Mouse (Mus musculus): ENCODE measurements around the gene Ifng. TPM values are rescaled to one million over a fixed set of nuclear protein-coding genes. Genes with fewer than 3 reads are reported as not detected.

Ifng gene
- total RNA-seq, 4 experiments from 2014 or later: not detected

- peak in 1 of 2 experiments; percentile 6 for DNase-seq (ENCODE audit: low spot score in 2 of 2)
These were observed 38.4 kb downstream of the Ifng start for GRCm38 (mm10) chr10:118479244-118479643.

DNA sequence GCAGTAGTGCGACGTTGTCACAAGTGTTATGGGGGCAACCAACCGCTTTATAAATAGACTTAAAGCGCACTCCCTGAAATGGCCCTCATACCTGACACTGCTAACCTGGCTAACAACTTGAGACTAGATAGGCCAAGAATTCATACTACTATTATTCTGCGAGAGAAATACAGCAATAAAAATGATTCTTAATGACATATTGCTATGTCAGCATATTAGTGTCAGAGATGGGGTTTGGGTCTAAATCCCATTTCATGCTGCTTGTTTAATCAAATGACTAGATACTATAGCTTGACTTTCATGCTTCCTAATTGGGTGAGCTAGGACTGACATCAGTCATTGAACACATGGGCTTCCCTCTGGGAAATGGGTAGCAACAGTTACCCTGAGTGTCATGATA, 39.3 kb downstream of the Ifng start:
- DNase-seq (ENCODE audit: low spot score in 2 of 2): no peak

- no peak for DNase-seq (ENCODE audit: low spot score in 2 of 2)
These were observed 39.9 kb downstream of the Ifng start for GRCm38 (mm10) chr10:118480793-118481192.

GRCm38 (mm10) chr10:118494109-118494508, 53.3 kb downstream of the Ifng start:
- DNase-seq (ENCODE audit: low spot score in 2 of 2): no peak

DNA sequence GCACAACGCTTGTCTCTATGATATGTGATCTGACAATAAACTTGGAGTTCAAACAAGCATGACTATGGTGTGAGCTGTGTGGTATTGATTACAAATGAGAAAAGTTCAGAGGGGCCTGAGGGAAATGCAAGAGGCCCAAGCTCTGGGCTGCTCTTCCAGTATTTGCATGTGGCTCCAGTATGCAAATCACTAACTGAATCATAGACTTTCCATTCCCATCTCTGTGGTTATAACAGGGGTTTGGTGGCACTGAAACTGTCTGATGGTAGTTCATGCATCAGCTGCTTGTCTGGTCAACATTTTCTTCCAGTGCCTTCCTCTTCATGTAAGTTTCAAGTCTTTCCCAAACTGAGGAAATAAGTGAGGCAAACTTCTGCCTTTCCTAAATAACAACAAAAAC, 54.5 kb downstream of the Ifng start:
- no peak for DNase-seq (ENCODE audit: low spot score in 2 of 2)

Other genes starting within 250 kb of the Ifng start
- gene Il22, start 236.1 kb upstream of the Ifng start, total RNA-seq (2022): not detected
- under 1 TPM; 0.29 to 0.54 (median 0.46) TPM for gene Gm32717, start 200.3 kb upstream of the Ifng start, total RNA-seq (2022)
- gene Gm32802, start 182.4 kb upstream of the Ifng start, total RNA-seq (2022): under 1 TPM; 0.29 to 0.54 (median 0.46) TPM
- gene Iltifb, start 146.0 kb upstream of the Ifng start, total RNA-seq (2022): not detected
- gene Gm9040, start 114.1 kb upstream of the Ifng start, total RNA-seq (2022): not detected
- gene Gm9044, start 108.6 kb upstream of the Ifng start, total RNA-seq (2022): not detected
- not detected for gene Gm9045, start 103.2 kb upstream of the Ifng start, total RNA-seq (2022)
- gene Gm9046, start 97.8 kb upstream of the Ifng start, total RNA-seq (2022): not detected
- gene Gm9048, start 92.4 kb upstream of the Ifng start, total RNA-seq (2022): not detected
- not detected for gene Gm9049, start 86.9 kb upstream of the Ifng start, total RNA-seq (2022)

Data from gastrocnemius, adult 8-10 months (tissue).